Mouse (Mus musculus) gonadal fat pad, adult 2 months (tissue): ENCODE results near the gene Pou2f3. TPM values are rescaled to one million over a fixed set of nuclear protein-coding genes. Genes with fewer than 3 reads are reported as not detected.

Experiments
- DNase-seq: peaks from one replicate; pipeline ENCODE4 v3.0.0-alpha.2; 2012; ENCODE audit warnings: low read depth
- polyA plus RNA-seq: library from polyadenylated mRNA; depleted of rRNA; stranded (reverse); fragments of >200 nt; gene quantifications from 2 replicates; pipeline ENCODE4 v1.2.3, GENCODE M21; 2012

The Pou2f3 gene
- polyA plus RNA-seq, 1 experiment = 0.15 TPM

DNA sequence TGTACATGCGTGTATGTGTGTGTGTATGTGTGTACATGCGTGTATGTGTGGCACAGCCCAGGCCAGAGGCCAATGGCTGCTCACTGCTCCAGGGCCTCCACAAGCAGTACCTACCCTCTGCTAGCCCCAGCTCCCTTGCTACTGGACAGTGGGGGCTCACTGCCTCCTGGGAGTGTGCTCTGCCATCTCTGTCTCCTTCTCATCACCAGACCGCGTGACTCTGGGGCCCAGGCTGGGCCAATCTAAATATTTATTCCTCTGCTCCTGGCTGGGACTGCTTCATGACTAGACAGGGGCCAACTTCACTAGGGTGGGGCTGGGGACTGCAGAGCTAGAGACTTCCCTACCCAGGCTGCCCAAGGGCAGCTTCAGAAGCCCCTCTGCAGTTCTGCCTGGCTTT, 21.6 kb upstream of the Pou2f3 start:
- no peak for DNase-seq

DNA sequence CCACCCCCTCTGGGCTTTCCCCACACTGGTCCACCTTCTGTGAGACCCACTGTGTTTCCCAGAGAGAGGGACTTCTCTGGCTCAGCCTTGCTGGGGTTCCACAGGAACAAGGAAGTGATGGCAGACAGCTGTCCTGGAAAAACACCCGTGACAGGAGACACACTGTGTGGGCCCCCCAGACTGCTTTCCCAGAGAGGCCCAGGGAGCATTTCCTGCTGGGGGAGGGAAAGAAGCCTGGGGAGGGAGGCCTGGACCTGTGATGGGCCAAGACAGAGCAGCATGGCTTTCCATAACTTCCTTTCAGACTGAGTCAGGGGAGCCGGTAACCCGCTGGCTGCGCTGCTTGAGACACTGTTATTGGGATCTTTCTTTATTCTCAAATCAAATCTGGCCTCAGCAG, 20.7 kb upstream of the Pou2f3 start:
- DNase-seq = no peak

DNA sequence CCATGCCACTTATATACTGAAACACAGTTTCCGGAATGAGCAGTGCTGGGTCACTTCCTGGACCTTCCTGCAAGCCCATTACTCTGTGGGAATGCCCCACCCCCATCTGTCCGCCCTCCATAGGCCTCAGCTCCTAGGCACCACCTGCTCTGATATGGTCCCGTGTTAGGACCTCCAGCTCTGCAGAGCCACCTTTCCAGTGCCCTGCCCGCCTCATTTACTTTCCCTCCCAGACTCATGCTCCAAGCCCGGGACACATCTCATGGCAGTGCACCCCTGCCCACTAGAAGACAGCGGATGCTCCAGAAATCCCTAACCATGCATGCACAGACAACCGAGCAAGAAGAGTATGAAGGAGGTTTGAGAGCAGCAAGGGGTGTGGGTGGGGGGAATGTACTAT, 19.8 kb upstream of the Pou2f3 start:
- no peak for DNase-seq

GRCm38 (mm10) chr9:43229398-43229895, 19.3 kb upstream of the Pou2f3 start:
- DNase-seq = no peak

- DNase-seq = no peak
Measured at GRCm38 (mm10) chr9:43228745-43229144, 18.6 kb upstream of the Pou2f3 start.

DNA sequence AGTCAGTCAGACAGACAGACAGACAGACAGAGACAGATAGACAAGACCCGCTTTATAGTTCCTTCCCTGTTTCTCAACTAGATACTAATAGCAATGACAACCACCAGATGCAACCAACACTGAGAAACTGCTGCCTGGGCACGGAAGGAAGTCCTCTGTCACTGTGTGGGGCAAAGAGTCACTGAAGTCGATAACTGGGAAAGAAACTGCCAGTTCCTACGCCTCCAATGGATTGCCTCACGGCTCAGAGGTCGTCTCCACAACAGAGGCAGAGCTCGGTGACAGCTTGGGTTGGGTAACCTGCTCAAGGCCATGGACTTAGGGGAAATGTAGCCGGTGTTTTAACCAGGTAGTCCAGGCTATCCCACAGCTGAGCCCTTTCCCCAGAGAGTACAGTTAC, 17.5 kb upstream of the Pou2f3 start:
- DNase-seq = no peak

- no peak for DNase-seq
Measured at GRCm38 (mm10) chr9:43226573-43227160, 16.5 kb upstream of the Pou2f3 start.

- DNase-seq = no peak
Measured at GRCm38 (mm10) chr9:43225481-43225880, 15.3 kb upstream of the Pou2f3 start.

DNA sequence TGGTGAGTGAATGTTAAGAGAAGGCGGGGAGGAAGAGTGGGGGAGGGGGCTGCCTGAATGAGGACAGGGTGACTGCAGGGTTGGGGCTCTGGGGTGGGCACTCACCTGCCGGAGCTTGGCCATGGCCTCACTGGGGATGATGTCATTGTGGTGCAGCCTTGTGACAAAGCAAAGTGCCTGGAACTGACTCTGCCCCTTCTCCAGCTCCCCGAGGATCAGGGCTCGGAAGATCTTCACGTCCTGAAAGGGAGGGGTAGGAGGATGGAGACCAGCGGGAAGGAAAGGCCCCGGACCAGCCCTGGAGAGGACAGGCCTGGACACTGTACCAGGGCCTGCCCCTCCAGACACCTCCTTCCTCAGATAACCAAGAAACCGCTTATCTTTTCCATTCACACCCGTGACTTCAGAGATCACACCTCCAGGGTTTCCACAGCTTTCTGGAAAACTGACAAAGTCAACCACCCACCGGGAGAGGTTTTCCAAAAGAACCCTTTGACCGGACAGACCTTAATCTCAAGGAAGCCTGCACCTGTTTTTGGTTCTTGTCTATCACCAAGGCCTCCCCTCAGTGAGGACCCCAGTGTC, 14.7 kb upstream of the Pou2f3 start:
- no peak for DNase-seq

- DNase-seq = no peak
Measured at GRCm38 (mm10) chr9:43222429-43222715, 12.2 kb upstream of the Pou2f3 start.

DNA sequence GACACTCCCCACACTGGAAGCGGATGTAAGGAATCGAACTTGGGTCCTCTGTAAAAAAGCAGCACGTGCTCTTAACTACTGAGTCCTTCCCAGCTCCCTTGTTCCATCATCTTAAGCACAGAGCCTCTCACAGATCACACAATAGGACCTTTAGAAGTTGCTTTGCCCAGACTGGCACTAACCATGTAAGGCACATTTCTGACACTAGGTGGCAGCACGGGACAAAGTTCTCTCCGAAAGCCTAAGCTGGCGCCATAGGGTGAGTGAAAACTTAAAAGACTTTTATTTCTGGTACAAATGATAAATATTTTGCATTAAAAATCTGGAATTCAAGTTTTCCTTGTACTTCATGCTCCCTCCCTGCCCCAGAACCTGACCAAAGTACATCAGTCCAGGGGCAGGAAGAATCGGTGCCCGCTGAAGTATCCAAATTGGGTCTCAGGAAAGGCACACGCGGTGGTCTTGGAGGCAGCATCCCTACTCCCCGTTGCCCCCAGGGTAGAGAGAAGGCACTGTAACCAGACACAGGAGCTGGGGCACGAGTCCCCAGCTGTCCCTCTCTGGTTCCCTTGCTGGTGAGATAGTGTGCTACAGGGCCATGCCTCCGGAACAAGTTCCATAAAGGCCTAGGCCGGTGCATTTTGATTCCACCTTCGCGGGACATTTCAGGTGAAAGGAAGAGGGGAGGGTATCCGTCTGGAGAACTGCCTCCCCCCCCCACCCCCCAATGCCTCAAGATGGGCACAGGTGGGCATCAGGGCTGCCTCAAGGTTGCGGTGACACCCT, 11.7 kb upstream of the Pou2f3 start:
- no peak for DNase-seq

- peak; percentile 37 for DNase-seq
Measured at GRCm38 (mm10) chr9:43210771-43211450, 742 bp upstream of the Pou2f3 start.

DNA sequence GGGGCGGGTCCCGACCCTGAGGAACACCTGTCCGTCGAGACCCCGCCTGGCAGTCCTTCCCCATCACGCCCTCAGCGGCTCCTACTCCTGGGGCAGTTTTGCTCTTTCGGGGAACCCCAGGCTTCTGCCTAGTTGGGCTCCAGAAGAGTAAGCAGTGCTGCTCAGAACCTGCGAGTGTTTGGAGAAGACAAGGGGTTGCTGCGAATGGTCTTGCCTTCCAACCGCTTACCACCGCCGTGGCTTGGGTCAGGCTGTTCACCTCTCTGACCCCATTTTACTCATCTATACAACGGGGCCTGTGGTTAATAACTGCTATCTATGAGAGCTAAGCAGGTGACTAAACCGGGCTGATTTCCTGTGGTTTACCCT, 4.2 kb downstream of the Pou2f3 start:
- DNase-seq = no peak

DNA sequence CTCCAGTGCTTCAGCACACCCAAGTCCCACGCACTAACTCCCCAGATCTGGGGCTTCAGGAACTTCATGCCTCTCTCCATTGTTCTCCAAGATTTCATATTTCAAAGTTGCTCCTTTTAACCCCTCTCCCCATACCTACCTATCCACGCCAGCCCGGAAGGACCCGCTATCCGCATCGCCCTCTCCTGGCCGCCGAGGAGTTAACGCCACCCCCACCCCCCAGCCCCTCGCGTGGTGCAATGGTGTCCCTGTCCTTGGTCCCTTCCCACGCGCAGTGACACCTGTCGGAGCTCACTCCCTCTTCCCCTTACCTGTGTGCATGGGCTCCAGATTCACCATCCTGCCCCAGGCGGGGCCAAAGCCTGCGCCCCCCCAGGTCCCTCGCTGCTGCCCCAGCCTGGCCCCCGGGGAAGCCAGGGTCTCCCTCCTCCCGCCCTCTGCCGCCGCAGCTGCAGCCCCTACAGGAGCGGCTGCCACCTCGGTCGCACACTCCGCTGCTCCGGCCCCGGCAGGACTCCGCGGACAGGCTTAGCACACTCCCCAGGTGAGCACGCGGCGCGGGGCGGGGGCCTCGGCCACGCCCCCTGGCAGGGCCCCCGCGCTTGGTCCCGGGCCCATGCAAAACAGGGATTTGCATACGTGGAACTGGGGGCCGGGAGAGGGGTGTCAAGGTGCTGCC, 4.7 kb downstream of the Pou2f3 start:
- DNase-seq = no peak

DNA sequence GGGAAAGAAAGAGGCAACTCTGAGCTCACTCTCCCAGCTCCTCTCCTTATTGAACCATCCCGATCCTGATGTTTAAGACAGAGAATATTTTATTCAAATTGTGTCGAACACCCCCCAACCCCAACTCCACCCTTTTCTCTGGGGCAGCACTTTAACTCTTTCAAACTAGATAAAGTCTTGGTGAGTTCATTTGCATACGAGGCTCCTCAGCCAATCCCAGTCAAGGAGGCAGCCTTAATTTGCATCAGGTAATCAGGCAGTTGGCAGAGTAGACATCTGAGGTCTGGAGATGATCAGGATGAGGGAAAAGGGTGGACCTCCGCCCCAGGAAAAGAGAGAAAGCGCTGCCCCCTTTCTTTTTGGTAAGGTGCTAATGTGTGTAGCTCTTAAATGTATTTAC, 10.0 kb downstream of the Pou2f3 start:
- DNase-seq = no peak

GRCm38 (mm10) chr9:43194001-43194400, 16.2 kb downstream of the Pou2f3 start:
- DNase-seq = no peak

- DNase-seq = no peak
Measured at GRCm38 (mm10) chr9:43191561-43191960, 18.6 kb downstream of the Pou2f3 start.

- no peak for DNase-seq
Measured at GRCm38 (mm10) chr9:43189021-43189356, 21.2 kb downstream of the Pou2f3 start.

GRCm38 (mm10) chr9:43188309-43189020, 21.7 kb downstream of the Pou2f3 start:
- DNase-seq = no peak

DNA sequence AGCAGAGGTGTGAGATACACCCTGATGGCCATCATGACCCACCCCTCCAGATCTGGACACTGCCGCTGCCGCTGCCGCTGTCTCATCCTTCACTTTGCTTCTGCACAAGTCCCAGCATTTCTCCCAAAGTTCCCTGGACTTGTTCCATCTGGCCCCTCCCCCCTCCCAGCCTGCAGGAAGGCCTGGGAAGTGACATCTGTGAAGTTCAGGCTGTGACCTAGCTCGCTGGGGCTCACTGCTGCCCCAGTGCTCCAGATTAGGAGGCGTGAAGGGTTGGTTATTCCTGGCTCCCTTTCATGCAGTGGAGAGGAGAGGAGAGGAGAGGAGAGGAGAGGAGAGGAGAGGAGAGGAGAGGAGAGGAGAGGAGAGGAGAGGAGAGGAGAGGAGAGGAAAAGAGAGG, 30.6 kb downstream of the Pou2f3 start:
- no peak for DNase-seq

DNA sequence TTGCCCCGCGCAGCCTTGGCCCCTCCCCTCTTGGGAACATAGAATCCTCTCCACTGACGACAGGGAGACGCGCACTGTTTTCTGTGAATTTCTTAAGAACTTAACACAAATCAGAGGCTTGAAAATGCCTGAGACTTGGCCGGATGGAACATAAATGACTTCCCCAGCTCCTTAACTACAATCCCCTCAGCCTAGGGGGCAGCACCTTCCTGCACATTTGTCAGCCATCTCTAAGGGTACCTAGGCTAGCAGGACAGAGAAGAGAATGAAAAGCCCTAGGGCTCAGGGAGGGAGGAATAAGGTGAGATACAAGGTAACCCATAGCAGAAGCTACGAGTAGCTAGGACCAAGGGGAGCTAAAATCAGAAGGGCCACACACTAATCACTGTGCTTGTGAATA, 32.0 kb downstream of the Pou2f3 start:
- DNase-seq = no peak

DNA sequence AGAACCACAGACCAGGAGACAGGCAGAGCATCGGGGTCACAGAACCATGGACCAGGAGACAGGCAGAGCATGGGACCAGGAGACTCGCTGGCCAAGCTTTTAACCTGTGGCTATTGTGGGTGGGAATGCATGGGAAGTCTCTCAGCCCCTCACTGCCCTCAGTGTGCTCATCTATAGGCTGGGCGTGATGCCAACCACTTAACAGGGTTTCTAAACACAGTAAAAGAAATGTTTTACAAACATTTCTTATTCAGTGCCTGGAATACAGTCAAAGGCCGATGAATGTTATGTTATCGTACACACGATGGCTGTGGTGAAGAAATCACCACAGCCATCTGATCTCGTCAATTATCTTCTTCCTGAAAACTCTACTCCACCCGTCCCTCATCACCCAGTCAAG, 43.1 kb downstream of the Pou2f3 start:
- no peak for DNase-seq
